Mouse (Mus musculus) MEL (cell line): ENCODE measurements at regions not wholly inside any gene's neighbourhood (a gene's known extent, or its start where the extent isn't known, plus 50 kb on each side); places are given as distances from the start of the nearest gene placed in this dataset.

ENCODE experiments used
- DNase-seq: peaks from one replicate; pipeline ENCODE4 v3.0.0; 2011; ENCODE audit warnings: low read depth, low spot score
- H3K27ac ChIP-seq: 2 replicates; pipeline ENCODE4 v1.5.1; 2012; ENCODE audit warnings: low read depth, mild to moderate bottlenecking, control low read depth, low read length, moderate library complexity; ENCODE audit not compliant: control insufficient read depth
- H3K27me3 ChIP-seq, 2 experiments: fragments of 150-350 bp in 1 of 2; sonication (generic) in 1 of 2; 2 replicates each; pipeline ENCODE4 v1.6.1; 2012; ENCODE audit warnings: low read length in 2 of 2, mild to moderate bottlenecking in 2 of 2, improper control_type of control experiment in 1 of 2, moderate library complexity in 1 of 2; ENCODE audit not compliant: insufficient read depth in 2 of 2, control insufficient read depth in 1 of 2
- H3K36me3 ChIP-seq, 2 experiments: 2 replicates each; pipeline ENCODE4 v1.6.1; 2012 to 2014; ENCODE audit warnings: low read length in 2 of 2, improper control_type of control experiment in 1 of 2, inconsistent platforms in 1 of 2, mild to moderate bottlenecking in 1 of 2; ENCODE audit not compliant: insufficient read depth in 2 of 2, control insufficient read depth in 1 of 2
- H3K4me1 ChIP-seq, 2 experiments: fragments of 150-350 bp in 1 of 2; sonication (generic) in 1 of 2; 2 replicates each; pipeline ENCODE4 v1.6.1; 2012; ENCODE audit warnings: low read length in 2 of 2, improper control_type of control experiment in 1 of 2, mild to moderate bottlenecking in 1 of 2; ENCODE audit not compliant: insufficient read depth in 2 of 2, control insufficient read depth in 1 of 2
- H3K4me3 ChIP-seq, 2 experiments: fragments of 150-350 bp in 1 of 2; sonication (generic) in 1 of 2; 2 replicates each; pipeline ENCODE4 v1.5.1; 2012; ENCODE audit warnings: low read depth in 2 of 2, low read length in 2 of 2, mild to moderate bottlenecking in 2 of 2, moderate library complexity in 2 of 2, control low read depth in 1 of 2, improper control_type of control experiment in 1 of 2; ENCODE audit not compliant: control insufficient read depth in 1 of 2, insufficient read depth in 1 of 2
- H3K79me2 ChIP-seq: 2 replicates; pipeline ENCODE4 v1.6.1; 2012; ENCODE audit warnings: mild to moderate bottlenecking, low read length, moderate library complexity; ENCODE audit not compliant: control insufficient read depth, poor library complexity, insufficient read depth
- H3K9ac ChIP-seq: 2 replicates; pipeline ENCODE4 v1.6.1; 2012; ENCODE audit warnings: low read depth, mild to moderate bottlenecking, control low read depth, low read length, moderate library complexity; ENCODE audit not compliant: control insufficient read depth, poor library complexity, severe bottlenecking
- H3K9me3 ChIP-seq: fragments of 150-350 bp; sonication (generic); replicated peaks from 2 replicates; pipeline ENCODE4 v1.6.1; 2012; ENCODE audit warnings: mild to moderate bottlenecking, low read length, improper control_type of control experiment, moderate library complexity; ENCODE audit not compliant: insufficient read depth
- CHD1 ChIP-seq: IDR thresholded peaks from 2 replicates; pipeline ENCODE4 v1.6.1; 2012; ENCODE audit warnings: low read depth, mild to moderate bottlenecking, inconsistent platforms, low read length, improper control_type of control experiment
- E2F4 ChIP-seq: IDR thresholded peaks from 2 replicates; pipeline ENCODE4 v1.6.1; 2011; ENCODE audit warnings: low read depth, low read length, improper control_type of control experiment, borderline replicate concordance
- EP300 ChIP-seq, 2 experiments: IDR thresholded peaks; 2 replicates each; pipeline ENCODE4 v1.6.1; 2011; ENCODE audit warnings: improper control_type of control experiment in 2 of 2, low read length in 2 of 2, low read depth in 1 of 2, mild to moderate bottlenecking in 1 of 2
- ETS1 ChIP-seq: IDR thresholded peaks from 2 replicates; pipeline ENCODE4 v1.6.1; 2012; ENCODE audit warnings: low read depth, mild to moderate bottlenecking, inconsistent platforms, low read length, improper control_type of control experiment, moderate library complexity
- KAT2A ChIP-seq: conservative IDR thresholded peaks from 2 replicates; pipeline ENCODE4 v1.6.1; 2012; ENCODE audit warnings: low read depth, low read length, improper control_type of control experiment, inconsistent platforms
- MAZ ChIP-seq: IDR thresholded peaks from 2 replicates; pipeline ENCODE4 v1.6.1; 2012; ENCODE audit warnings: low read depth, mild to moderate bottlenecking, inconsistent platforms, low read length, improper control_type of control experiment
- POLR2A ChIP-seq, 2 experiments: IDR thresholded peaks; 2 replicates each; pipeline ENCODE4 v1.6.1; 2011 to 2012; ENCODE audit warnings: low read length in 2 of 2, mild to moderate bottlenecking in 2 of 2, control low read depth in 1 of 2, improper control_type of control experiment in 1 of 2, low read depth in 1 of 2, moderate library complexity in 1 of 2; ENCODE audit not compliant: control insufficient read depth in 1 of 2, insufficient read depth in 1 of 2, poor library complexity in 1 of 2
- RAD21 ChIP-seq: IDR thresholded peaks from 2 replicates; pipeline ENCODE4 v1.6.1; 2011; ENCODE audit warnings: mild to moderate bottlenecking, low read depth, low read length, improper control_type of control experiment
- SIN3A ChIP-seq: IDR thresholded peaks from 2 replicates; pipeline ENCODE4 v1.6.1; 2012; ENCODE audit warnings: low read length, improper control_type of control experiment, inconsistent platforms
- TAL1 ChIP-seq: IDR thresholded peaks from 2 replicates; pipeline ENCODE4 v1.6.1; 2012; ENCODE audit warnings: mild to moderate bottlenecking, inconsistent platforms, low read length, moderate library complexity, mixed read lengths
- TCF12 ChIP-seq: IDR thresholded peaks from 2 replicates; pipeline ENCODE4 v1.6.1; 2014; ENCODE audit warnings: low read depth, mild to moderate bottlenecking, inconsistent platforms, low read length, improper control_type of control experiment, moderate library complexity
- ZC3H11A ChIP-seq: IDR thresholded peaks from 2 replicates; pipeline ENCODE4 v1.6.1; 2012; ENCODE audit warnings: low read depth, mild to moderate bottlenecking, inconsistent platforms, low read length, improper control_type of control experiment

DNA sequence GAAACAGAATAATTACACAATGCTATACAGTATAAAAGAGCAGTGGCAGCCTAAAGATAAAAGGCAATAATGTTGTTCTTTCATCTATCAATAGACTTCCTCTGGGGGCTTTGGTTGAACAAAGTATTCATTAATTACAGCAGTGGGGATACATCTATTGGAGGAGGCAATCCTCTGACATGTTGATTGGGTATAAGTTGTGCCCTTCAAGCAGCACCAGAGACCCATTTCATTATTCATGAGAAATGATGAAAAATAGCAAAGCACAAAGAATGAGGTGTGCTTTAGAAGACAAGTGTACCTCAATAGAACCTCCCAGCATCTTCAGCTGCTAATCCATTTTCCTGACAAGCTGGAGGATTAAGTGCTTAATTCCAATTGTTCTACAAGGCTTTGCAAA, 1444.7 kb upstream of the Flrt2 start:
- no peaks in the 10 kb centered on the region for H3K36me3 ChIP-seq
- no peak overlapping the region for H3K9ac ChIP-seq
- H3K9me3 ChIP-seq, result no peaks in the 10 kb centered on the region
- no peak overlapping the region for H3K4me3 ChIP-seq
- no peaks in the 10 kb centered on the region for H3K27me3 ChIP-seq
- H3K79me2 ChIP-seq, result no peaks in the 10 kb centered on the region
- no peak overlapping the region for H3K27ac ChIP-seq
- H3K4me1 ChIP-seq, result no peaks in the 10 kb centered on the region
- TF ChIP-seq KAT2A (no peak), POLR2A (IDR thresholded peaks at IDR 0.05; ENCODE audit: control insufficient read depth in 1 of 2, insufficient read depth in 1 of 2, low read depth in 1 of 2, low read length in 2 of 2, poor library complexity in 1 of 2) (no peak), EP300 (IDR thresholded peaks at IDR 0.05; ENCODE audit: low read depth in 1 of 2, low read length in 2 of 2) (no peak), MAZ (no peak)
- TF ChIP-seq, all 39 proteins: peak for 0
- DNase-seq, result no peak

GRCm38 (mm10) chr12:94252957-94253633, 1438.9 kb upstream of the Flrt2 start:
- H3K79me2 ChIP-seq, result no peaks in the 10 kb centered on the region

DNA sequence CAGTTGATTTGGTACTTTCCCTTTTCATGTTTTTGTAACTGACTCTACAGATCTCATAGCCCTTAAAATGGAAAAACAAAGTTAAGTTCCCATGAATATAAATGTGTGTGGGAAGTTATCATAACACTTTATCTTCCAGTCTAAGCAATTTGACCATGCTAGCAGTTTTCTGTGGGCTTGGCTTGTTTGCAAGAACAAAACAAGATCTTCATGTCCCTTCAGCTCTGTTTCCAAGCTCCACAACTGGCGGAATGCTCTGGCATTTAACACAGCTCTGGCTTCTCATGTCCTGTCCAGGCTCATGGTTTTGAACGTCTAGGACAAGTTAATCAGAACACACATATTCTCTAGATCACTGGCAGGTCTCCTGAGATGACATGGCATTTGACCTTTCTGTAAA, 1411.1 kb upstream of the Flrt2 start:
- no peaks in the 10 kb centered on the region for H3K36me3 ChIP-seq
- no peak for DNase-seq
- H3K27me3 ChIP-seq, result no peaks in the 10 kb centered on the region
- H3K27ac ChIP-seq, result no peak overlapping the region
- no peak overlapping the region for H3K9ac ChIP-seq
- H3K4me1 ChIP-seq, result no peaks in the 10 kb centered on the region
- H3K4me3 ChIP-seq, result no peak overlapping the region
- no peaks in the 10 kb centered on the region for H3K79me2 ChIP-seq
- TF ChIP-seq TAL1 (no peak), ZC3H11A (no peak)
- no peaks in the 10 kb centered on the region for H3K9me3 ChIP-seq

More at GRCm38 (mm10) chr12:94252957-94253633, 1438.9 kb upstream of the Flrt2 start:
- no peaks in the 10 kb centered on the region for H3K4me1 ChIP-seq
- TF ChIP-seq CHD1 (no peak), ETS1 (no peak), RAD21 (no peak), E2F4 (no peak), SIN3A (no peak), TCF12 (no peak)
- H3K36me3 ChIP-seq, result no peaks in the 10 kb centered on the region
- DNase-seq, result no peak
- H3K4me3 ChIP-seq, result no peak overlapping the region
- H3K27me3 ChIP-seq, result no peaks in the 10 kb centered on the region
- no peaks in the 10 kb centered on the region for H3K9me3 ChIP-seq
- H3K27ac ChIP-seq, result no peak overlapping the region
- no peak overlapping the region for H3K9ac ChIP-seq
